Mouse (Mus musculus): ENCODE results near the gene Cadps.

The Cadps gene

DNA sequence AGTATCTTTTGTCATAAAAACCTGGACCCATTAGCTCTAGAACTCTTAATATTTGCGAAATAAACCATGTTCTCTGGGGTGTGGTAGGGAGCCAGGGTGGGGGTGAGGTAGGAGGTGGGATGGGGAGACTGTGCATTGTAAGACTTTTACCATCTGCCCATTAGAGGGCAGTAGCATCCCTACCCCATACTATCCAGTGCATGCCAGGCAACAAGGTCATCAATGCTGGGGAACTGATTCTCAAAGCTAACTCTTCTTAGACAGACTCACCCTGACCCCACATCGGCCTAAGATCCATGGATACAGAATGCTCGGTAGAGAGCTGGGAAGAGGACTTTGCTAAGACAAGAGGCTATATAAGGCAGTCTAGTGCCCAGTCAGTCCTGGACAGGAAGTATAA, 425.3 kb downstream of the Cadps start:
- no peak for DNase-seq (ENCODE audit: low read depth in 1 of 2, low spot score in 2 of 2)

- no peak for DNase-seq (ENCODE audit: low read depth in 1 of 2, low spot score in 2 of 2)
Observed at GRCm38 (mm10) chr14:12394318-12394717, 428.6 kb downstream of the Cadps start.

- no peak for DNase-seq (ENCODE audit: low read depth in 1 of 2, low spot score in 2 of 2)
Observed at GRCm38 (mm10) chr14:12393271-12393861, 429.5 kb downstream of the Cadps start.

GRCm38 (mm10) chr14:12391167-12391566, 431.7 kb downstream of the Cadps start:
- no peak for DNase-seq (ENCODE audit: low read depth in 1 of 2, low spot score in 2 of 2)

DNA sequence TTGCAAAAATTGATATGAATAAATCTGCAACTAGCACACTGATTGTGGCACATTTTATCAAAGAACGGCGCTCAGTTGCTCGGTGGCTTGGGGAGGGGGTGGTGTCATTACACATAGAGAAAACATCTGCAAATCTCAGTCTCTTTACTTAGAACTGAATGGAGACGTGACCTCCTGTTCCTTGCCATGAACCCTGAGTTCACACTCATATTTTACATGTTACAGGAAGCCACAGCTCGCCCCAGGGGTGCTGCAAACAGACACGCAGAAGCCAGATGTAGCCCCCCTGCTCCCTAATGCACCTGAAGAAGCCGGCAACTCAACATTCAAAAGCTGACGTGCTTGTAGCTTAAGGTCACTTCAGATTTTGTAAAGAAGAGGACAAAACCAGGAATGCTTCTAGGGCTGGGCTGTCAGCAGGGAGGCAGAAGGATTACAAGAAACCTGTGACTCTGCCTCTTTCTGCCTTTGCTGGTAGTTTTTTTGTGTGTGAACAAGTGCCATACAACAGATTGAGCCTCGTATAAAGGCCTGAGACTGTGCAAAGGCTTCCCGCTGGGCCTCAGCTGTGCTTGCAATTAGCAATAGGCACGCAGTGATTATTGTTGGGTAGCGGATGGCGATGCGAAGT, 434.0 kb downstream of the Cadps start:
- DNase-seq (ENCODE audit: low read depth in 1 of 2, low spot score in 2 of 2): no peak

- DNase-seq (ENCODE audit: low read depth in 1 of 2, low spot score in 2 of 2): no peak
Observed at GRCm38 (mm10) chr14:12388192-12388795, 434.6 kb downstream of the Cadps start.

- no peak for DNase-seq (ENCODE audit: low read depth in 1 of 2, low spot score in 2 of 2)
Observed at GRCm38 (mm10) chr14:12387176-12387575, 435.7 kb downstream of the Cadps start.

- DNase-seq (ENCODE audit: low read depth in 1 of 2, low spot score in 2 of 2): no peak
Observed at GRCm38 (mm10) chr14:12377883-12378282, 445.0 kb downstream of the Cadps start.

GRCm38 (mm10) chr14:12377289-12377688, 445.6 kb downstream of the Cadps start:
- no peak for DNase-seq (ENCODE audit: low read depth in 1 of 2, low spot score in 2 of 2)

DNA sequence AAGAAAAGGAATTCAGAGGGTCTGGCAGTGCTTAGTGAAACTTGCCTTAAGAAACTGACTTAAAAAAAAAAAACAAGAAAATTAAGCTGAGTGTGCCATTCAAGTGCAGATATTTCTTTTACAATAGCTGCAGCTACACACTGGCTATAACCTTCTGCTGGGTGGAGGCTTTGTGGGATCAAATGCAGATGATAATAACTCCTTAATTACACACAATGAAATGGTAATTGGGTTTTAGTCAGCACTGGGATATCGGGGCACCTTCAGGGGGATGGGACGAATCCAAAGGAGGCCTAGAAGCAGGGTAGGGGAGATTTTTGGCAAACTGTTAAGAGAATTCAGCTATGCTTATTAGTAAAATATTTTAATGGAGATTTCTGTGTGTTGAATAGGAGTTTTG, 447.4 kb downstream of the Cadps start:
- DNase-seq (ENCODE audit: low read depth in 1 of 2, low spot score in 2 of 2): no peak

- no peak for DNase-seq (ENCODE audit: low read depth in 1 of 2, low spot score in 2 of 2)
Observed at GRCm38 (mm10) chr14:12350271-12350916, 472.5 kb downstream of the Cadps start.

- no peak for DNase-seq (ENCODE audit: low read depth in 1 of 2, low spot score in 2 of 2)
Observed at GRCm38 (mm10) chr14:12349334-12350090, 473.4 kb downstream of the Cadps start.

- no peak for DNase-seq (ENCODE audit: low read depth in 1 of 2, low spot score in 2 of 2)
Observed at GRCm38 (mm10) chr14:12348089-12348488, 474.8 kb downstream of the Cadps start, which contains the start of gene Fezf2. Gene Fezf2, minus strand, starts transcription at chr14:12348189.

GRCm38 (mm10) chr14:12346865-12347600, 475.8 kb downstream of the Cadps start:
- DNase-seq (ENCODE audit: low read depth in 1 of 2, low spot score in 2 of 2): no peak

DNA sequence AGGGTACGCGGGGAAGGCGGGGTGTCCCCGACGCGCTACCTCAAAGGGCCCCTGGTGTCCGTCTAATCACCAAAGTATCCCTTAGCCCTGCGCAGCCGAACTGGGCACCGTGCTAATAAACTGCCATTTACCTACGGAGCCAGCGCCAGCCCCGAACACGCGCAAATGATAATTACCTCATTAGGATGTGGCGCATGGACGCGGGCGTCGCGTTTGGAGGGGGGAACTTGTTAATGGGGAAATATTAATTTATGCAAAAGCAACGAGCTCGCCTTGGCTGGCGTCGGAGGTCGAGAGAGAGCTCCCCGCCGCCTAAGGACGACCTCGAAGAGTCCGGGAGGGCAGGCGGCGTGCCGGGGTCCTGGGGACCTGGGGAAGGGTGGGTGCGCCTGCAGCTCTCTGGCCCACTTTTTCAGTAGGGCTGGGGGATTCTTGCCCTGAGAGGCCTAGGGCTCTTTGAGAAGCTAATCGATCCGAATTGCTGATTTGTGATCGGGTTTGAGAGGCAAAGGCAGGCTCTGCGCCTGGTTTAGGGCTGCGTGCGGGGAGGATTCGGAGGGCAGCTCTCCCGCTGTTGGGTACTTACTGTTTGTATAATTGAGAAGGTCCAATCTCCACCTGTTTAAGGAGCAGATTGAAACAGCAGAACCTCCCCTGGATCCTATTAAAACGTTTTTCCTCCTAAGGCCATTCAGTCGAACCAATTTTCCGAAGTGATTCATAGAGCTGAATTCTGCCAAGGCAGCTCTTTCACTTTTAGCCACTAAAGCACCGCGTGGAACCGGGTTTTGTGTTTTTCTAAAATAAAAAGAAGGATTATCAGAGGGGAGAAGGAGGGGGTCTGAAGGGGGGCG, 476.6 kb downstream of the Cadps start:
- no peak for DNase-seq (ENCODE audit: low read depth in 1 of 2, low spot score in 2 of 2)

GRCm38 (mm10) chr14:12345241-12345921, 477.5 kb downstream of the Cadps start:
- no peak for DNase-seq (ENCODE audit: low read depth in 1 of 2, low spot score in 2 of 2)

- no peak for DNase-seq (ENCODE audit: low read depth in 1 of 2, low spot score in 2 of 2)
Observed at GRCm38 (mm10) chr14:12344746-12345240, 478.1 kb downstream of the Cadps start.

DNA sequence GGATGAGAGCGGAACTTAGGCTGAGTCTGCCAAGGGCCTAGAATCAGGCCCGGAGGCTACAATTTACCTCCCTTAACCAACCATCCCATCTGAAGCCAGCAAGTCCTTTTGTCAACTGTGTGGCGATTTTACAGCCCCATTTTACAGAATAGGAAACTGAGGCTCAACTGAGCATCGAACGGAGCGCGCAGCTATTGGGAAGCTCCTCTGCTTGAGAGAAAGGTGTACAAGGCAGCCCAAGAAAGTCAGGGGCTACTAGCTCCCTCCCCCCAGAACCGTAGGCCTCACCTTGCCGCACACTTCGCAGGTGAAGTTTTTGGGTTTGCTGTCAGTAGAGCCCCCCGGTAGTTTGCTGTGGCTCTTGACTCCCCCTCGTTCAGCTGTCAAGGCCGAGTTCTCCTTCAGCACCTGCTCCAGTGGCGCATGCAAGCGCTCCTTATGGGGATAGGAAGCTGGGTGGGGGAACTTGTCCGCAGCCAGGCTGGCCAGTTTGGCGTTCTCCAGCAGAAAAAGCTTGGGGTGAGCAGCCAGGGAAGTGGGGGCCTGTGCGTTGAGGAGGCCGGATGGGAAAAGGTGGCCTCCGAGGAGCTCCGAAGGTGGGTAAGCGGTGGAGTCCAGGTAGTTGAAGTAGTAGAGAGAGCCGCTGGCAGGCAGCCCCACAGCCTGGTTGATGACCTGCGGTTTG, 478.7 kb downstream of the Cadps start:
- DNase-seq (ENCODE audit: low read depth in 1 of 2, low spot score in 2 of 2): no peak
